Mouse (Mus musculus): ENCODE results near the gene Arhgap4.

The Arhgap4 gene

DNA sequence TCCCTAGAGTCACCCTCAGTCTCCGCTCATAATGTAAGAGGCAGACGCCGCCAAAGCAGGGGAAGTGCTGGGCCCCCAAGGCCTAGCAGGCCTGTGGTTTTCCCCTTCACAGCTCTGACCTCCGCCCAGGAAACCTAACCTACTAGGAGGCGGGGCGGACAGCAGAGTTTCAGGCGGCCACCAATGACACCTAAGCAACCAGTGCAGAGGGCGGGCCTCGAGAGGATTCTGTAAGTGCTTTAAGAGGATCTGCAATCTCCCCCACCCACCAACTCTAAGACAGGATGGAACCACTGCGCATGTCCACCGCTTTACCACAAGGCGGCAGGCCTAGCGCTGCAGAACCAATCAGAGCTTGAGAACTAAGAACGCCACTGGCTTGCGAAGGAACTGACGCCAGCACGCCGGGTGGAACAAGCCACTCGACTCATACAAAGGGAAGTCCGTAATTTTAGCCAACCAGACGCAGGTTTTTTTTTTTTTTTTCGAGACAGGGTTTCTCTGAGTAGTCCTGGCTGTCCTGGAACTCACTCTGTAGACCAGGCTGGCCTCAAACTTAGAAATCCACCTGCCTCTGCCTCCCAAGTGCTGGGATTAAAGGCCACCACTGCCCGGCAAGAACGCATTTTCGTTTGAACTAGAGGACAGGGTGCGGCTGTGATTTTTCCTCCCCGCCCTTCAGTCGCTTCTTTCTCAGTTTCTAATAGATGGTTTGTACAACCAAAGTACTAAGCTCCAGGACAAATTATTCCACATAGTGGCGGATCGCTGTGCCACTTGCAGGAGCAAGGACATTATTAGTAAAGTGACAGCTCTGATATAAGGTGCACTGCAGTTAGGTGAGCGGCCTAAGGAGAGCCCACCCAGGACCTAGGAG lies 6.6 kb downstream of the Arhgap4 start:
- DNase-seq: peak; percentile 81 to 93

DNA sequence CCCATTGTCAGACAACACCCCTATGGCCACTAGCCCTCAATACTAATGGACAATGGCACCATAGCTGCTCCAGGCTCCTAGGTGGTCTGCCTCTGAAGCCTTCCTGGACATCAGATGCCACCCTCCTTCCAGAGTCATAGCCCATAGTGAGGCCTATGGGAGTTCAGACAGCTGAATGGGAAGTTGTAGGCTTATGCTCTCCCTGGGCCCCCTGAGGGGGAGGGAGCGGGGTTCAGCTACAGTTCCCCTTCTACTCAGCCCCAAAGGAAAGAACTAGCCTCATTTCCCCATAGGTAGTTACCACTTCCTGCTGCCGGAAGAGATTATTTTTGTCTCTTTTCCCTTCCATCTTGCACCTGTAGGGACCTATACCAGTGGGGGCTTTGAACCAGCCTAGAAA lies 10.1 kb downstream of the Arhgap4 start:
- no peak for DNase-seq

DNA sequence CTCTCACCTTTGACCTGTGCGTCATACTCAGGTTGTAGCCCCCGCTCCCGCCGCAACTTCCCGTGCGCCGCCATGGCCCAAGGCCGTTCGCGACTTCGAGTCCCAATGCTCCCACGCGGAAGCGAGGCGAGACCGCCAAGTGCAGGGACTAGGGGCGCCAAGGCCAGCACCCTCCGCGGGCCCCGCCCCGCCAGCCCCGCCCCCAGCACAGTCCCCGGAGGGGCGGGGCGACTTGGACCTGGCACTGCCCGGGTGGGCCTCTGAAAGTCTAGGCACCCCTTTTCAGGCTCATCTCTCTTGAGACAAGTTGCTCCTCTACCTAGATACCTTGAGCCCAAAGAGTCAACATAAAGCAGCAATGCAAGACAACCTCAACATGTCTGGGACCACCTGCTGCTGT lies 10.5 kb downstream of the Arhgap4 start:
- no peak for DNase-seq

DNA sequence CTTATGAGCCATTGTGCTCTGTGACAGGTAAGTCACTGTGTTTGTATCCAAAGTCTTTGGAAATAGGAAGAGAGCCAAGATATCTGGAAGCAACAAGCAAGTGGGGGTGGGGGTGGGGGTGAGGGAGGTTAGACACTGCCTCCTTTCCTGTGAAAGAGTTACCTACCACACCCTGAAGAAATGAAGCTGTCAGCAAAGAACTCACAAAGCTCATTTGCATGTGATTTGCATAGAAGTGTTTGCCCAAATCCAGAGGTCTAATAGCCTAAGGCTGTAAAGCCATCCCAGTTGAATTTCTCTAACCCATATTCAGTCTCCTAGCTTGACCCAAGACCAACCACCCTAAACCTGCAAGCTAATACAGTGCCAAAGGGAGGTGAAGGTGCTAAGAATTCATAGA lies 11.2 kb downstream of the Arhgap4 start:
- no peak for DNase-seq

DNA sequence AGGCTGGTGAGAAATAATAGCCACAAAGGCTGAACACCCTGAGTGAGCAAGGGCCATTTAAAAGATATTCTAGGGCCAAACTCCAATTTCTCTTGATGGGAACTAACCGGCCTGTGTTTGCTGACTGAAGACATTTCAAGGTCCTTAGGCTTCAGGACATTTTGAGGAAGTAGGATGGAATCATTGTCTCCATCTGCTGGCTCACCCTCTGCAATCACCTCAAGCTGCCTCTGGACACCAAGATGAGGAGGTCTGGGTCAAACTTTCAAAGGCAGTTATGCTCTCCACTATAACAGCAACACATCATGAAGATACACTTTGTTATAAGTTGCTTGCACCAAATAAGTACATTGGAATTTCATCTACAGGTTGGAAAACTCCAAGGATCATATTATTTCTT lies 11.6 kb downstream of the Arhgap4 start:
- no peak for DNase-seq

DNA sequence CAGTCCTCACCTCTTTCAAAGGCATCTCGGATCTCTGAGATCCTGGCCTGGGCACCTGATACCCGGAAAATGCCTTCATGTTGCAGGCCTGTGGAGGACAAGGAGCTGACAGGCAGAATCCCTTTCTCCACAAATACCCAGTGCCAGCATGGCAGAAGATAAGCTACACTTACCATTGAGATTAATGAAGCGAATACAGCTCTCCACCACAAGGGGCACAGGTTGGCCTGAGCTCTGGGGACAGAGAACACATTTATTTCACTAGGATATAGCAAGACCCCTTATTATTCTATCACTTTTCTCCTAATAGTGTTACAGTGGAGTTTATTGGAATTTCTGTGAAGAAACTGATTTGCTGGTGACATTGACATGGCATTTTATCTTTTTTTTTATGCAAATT lies 23.7 kb downstream of the Arhgap4 start:
- no peak for DNase-seq

DNA sequence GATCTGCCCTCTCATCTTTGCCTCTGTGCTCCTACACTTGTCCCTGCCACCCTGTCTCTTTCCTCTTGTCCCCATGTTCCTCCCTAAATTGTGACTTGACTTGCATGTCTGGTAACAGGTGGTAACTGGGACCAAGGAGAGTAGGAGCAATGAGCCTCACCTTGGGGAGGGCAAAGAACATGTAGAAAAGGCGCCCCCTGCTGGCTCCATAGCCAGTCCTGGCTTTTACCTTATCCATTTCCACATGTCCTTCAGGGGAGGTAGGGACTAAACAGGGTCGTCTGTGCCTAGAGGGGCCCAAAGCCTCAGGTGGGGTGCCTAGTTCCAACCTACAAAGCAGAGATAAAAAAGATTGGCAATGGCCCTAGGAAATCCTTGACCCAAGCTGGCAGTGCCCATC lies 26.0 kb downstream of the Arhgap4 start, which contains the start of gene L1cam:
Gene L1cam, minus strand, starts transcription at position 387 of the 400 bp plus-strand sequence.
- peak; percentile 69 to 73 for DNase-seq

DNA sequence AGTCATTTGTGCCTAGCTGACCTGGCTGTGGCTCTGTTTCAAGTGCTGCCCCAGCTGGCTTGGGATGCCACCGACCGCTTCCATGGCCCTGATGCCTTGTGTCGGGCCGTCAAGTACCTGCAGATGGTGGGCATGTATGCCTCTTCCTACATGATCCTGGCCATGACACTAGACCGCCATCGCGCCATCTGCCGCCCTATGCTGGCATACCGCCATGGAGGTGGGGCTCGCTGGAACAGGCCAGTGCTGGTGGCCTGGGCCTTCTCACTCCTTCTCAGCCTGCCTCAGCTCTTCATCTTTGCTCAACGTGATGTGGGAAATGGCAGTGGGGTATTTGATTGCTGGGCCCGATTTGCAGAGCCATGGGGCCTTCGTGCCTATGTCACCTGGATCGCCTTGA lies 28.8 kb downstream of the Arhgap4 start:
- DNase-seq: peak; percentile 46 to 62

DNA sequence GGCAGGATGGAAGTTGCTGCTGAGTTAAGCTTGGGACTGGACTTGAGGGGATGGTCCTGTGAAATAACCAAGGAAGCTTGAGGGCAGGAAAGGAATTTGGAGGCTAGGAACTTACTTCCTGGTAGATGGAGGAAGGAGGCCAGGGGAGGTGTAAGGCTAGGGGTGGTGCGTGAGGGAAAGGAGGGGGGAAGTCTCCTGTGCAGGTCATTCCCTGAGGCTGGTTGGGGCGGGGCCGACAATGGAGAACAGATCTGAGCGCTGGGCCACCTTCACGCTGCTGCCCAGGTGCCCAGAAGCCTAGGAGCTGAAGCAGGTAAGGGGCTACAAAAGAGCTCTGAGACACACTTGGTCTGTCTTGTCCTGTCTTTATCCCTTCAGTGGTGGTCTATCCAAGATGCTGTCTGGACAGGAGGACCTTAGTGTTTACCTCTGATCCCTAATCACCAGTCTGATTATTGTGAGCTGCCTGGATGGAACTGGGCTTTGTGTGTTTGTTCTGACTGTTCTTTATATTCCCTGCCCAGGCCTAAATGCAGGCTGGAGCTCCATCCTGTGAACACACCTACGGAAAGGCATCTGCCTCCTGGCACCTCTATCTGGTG lies 30.0 kb downstream of the Arhgap4 start, which contains the start of gene Avpr2:
Gene Avpr2, plus strand, starts transcription at position 552 of the 602 bp plus-strand sequence.
- no peak for DNase-seq

DNA sequence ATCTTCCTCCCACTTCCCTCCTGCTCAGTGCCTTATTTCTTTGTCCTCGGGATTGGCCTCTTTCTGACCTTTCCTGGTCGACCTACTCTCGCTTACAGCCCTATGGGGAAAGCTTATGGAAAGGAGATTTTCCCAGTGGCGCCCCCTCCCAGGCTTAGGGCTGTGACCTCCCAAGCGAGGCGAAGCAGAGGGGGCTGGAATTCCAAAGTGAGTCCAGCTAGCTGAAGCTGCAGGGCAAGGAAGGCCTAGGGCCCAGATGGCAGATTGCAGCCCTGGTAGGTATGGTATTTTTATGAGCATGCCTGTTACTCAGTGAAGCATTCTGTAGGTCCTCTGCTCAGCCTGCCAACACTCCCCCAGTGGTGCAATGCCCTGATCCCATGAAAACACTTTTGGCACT lies 40.2 kb downstream of the Arhgap4 start:
- peak in 1 of 2 experiments; percentile 11 for DNase-seq

DNA sequence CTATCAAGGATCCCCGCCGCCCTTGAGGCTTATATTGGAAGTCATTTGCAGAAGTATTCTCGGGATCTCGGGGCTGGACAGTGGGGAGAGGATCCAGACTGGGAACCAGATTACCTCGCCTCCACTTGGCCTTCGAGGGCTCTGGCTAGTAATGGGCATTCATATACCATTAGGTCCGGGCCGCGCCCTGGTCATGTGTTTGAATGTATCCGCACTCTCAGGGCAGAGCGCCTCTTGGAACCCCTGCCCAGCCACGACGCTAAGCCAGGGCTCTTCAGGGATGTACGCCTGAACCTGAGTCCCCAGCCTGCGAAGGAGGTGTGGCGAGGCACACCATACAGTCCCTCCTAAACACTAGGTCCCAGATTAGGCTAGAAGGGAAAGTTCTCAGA lies 40.6 kb downstream of the Arhgap4 start:
- peak; percentile 23 to 35 for DNase-seq

DNA sequence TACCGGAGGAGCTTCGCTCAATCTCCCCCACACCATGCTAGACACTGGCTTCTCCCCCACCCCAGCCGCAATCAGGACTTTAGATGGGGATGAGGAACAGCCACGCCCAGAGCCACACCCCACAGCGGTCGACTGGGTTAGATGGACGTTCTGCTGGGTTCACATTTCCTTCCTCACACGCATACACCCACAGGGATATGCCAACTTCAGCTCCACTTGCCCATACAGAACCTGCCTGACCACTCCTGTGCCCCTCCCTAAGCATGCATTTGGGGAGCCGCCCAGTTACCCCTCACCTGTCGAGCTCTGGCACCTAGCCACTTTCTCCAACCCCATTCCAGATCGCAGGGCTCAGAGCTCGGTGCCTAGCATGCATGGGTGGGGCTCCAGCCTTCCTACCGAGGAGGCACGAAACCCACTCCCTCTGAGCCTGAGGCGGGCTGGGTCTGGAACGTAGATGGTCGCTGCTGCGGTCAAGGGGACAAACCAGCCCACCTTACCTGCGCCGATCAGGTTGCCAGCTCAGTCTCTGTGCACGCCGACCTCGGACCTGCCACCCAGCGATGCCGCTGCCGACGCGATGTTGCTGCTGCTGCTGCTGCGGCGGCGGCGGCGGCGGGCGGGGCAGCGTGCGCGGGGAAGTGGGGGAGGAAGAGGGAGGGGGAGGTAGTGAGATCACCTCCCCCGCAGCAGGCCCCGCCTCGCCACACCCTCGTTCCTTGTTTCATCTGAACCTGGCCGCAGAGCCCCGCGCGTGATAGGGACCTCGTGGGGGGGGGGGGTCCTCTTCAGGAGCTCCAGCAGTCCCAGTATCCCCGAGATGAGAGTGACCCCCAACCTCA lies 41.3 kb downstream of the Arhgap4 start:
- peak; percentile 73 to 75 for DNase-seq

DNA sequence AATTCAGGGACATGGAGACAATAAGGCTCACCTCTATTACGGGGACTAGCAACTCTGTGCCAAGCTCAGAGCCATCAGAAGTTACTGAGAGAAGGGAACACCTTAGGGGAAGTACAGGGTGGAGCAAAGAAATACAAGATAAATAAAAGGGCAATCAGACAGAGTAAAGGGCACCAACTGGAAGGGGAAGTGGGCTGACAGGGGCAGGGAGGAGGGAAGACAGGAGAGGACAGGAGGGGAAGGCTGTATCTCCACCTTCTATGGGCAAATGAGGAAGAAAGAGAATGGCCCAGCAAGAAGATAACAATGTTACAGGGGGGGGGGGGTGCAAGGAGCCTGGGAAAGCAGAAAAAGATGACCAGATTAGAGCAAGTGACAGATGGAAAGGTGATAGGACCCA lies 44.7 kb downstream of the Arhgap4 start:
- DNase-seq: no peak

DNA sequence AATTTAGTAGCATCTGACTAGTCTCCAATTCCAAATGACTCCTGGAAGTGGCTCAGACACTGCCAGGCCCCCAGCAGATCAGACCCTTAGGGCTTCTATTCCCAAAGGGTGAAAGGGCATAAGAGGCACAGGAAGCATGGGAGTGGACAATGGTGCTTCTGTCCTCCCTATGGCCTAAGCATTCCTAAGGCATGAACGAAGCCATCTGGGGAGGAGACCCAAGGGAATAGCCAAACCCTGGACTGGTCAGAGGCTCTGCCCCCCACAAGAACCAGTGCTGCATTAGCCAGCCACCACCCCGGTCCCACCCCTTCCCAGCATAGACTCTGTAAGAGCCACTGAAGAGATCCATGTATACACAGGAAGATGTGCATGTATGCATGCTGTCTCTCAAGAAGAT lies 45.8 kb downstream of the Arhgap4 start:
- no peak for DNase-seq

DNA sequence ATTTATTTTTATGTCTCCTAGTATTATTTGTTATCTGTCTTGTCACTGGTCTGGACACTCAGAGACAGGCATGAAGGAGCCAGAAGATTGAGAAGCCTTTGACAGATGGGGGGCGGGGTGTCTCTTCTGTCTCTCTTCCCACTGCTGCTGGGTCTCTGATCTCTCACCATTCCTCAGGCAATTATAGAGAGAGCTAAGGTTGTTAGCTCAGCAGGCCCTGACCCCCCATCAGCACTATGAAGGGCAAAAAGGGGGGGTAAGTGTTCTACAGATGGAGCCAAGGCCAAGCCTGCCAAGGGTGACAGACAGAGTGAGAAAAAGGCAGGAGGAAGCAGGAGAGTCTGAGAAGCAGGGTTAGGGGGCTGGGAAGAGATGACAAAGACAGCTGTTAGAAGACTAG lies 49.7 kb downstream of the Arhgap4 start:
- DNase-seq: peak in 1 of 2 experiments; percentile 26

DNA sequence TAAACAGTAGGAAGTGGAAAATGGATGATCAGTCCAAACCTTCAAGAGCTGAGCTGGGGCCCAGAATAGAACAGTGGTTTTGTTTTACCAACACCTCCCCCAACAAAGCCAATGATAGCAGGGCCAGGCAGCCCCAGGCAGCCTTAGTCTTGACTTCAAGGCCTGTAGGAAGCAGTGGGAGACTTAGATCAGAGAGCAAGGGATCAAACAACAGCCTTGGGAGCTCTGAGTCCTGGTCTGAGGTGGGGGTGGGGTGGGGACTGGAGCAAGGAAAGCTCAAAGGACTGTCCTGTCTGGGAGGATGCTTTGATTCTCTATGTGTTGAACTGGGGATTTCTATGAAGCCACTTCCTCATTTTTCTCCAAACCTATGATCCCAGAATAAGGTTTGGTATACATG lies 50.2 kb downstream of the Arhgap4 start:
- no peak for DNase-seq

DNA sequence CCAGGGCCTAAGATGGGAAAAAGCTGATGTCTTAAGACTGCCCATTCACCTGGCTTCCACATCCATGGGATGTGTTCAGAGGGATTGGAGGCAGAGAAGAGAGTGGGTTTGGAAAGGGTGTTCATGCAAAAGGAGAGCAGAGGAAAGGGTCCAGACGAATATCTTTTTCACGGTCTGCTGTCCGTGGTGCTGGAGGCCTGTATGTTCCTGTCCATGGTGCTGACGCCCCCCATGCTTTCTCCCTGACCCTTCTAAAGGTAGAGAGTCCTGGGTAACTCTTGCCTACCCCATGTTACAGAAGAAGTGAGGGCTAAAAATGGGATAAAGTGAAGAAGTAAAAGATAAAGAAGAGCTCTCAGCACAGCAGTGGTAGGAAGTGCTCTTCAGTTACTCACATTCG lies 52.3 kb downstream of the Arhgap4 start:
- DNase-seq: no peak

DNA sequence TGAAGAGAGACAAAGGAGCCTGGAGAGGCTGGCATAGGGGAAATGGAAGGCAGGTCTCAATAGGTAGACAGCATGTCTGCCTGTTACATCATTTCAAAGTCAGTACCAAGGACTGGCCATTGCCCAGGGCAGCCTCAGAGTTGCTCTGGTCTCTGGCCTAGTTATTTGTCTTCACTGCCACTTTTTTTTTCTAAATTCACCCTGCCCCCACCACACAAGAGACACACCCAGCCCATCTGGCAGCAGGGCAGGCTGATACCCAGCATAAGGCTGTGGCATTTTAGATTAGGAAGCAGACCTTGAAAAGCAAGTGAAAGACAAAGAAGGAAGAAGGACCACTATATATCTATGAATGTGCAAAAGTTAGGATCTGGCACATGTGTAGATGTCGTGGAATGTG lies 53.8 kb downstream of the Arhgap4 start:
- DNase-seq: no peak

DNA sequence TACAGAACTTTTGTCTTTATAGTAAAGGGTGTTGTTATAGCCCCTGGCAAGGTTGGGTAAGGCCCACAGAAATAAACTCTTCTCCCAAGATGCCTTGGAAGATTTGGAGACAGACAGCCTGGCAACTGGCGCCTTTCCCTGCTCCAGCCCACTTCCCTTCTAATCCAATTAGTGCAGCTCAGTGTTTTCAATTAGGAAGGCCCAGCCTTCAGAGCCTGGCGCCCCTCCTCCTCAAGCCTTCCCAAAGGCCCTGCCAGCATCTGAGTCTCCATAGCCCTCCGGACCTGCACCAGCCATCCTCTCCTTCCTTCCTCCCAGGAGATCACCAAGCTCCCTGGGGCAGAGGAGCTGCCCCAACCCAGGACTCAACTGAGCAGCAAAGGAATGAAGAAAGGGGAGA lies 54.4 kb downstream of the Arhgap4 start:
- no peak for DNase-seq

DNA sequence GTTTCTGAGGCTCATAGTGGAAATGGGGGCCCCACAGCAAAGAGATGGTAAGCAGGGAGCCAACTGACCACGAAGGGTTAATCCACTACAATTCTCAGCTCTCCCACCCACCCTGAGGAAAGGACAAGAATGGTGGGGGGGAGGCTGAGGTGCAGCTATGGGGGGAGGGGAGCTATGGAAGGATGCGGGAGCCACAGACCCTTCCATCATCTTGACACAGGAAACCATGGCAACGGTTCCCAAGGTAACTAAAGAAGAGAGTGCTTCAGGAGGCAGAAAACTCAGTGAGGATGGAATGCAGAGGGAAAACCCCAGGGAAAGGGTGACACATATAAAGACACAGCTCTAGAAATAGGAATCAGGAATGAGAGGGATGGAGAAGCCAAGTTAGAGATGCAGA lies 57.0 kb downstream of the Arhgap4 start:
- DNase-seq: no peak

DNA sequence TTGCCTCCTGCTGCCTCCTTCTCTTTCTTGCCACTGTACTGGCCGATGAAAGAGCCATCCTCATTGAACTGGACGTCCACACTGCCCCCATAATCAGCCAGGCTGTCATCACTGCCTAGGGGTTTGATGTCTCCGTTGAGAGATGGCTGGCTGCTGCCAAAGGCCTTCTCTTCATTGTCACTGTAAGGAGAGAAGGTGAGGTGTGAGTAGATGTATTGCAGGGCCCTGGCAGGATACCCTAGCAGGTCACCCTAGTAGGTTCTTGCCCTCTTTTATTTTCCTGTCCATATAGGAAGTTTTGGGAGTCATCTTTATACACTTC lies 66.6 kb downstream of the Arhgap4 start:
- no peak for DNase-seq

DNA sequence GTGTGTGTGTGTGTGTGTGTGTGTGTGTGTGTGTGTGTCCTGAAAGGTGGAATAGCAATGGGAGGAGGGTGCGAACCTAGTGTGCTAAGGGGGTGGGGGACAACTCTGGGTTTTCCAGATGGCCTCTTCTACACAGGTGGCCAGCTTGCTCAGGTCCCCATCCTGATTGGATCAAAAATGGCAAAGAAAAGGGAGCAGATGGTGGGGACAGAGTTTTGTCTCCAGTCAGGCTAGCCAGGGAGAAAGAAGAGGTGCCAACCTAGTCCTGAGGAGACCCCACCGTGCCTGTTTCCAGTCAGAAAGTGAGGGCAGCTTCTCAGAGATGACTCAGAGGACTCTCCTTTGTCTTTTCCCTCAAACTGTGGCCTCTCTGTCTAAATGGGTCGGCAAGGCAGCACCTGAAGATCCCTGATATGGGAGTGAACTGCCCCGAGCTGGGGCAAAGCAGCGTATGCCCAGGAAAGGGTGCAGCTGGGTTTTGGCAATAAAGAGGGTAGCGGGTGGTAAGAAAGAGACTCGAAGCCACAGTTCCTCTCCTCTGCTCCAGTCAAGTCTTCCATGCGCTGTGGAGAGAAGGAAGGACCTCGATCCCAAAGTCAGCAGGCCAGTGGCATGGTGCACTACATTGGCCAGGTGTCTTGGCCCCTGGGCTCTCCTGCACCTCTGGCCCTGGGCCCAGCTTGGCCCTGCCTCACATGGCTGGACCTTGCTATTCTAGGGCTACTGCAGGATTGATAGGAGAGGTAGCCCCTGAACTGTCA lies 67.2 kb downstream of the Arhgap4 start:
- peak; percentile 41 to 67 for DNase-seq

Data from cerebellum, adult 18-20 months (tissue).